Mouse (Mus musculus) layer of hippocampus, adult 11-12 months (tissue): Measurements from ENCODE around the gene Sae1.
A peak's percentile ranks its signal among the peaks of the same experiment; 100 is the strongest.

Experiments used
- DNase-seq: peaks from one replicate; pipeline ENCODE4 v3.0.0; 2022; ENCODE audit warnings: low spot score

Sae1 gene

GRCm38 (mm10) chr7:16364319-16364718, 23.3 kb downstream of the Sae1 start:
- DNase-seq = no peak

GRCm38 (mm10) chr7:16357602-16358001, 30.0 kb downstream of the Sae1 start:
- DNase-seq = no peak

- DNase-seq = no peak
These were observed 31.6 kb downstream of the Sae1 start for GRCm38 (mm10) chr7:16355854-16356594.

- DNase-seq = no peak
These were observed 37.6 kb downstream of the Sae1 start for GRCm38 (mm10) chr7:16349999-16350398.

GRCm38 (mm10) chr7:16345297-16345696, 42.3 kb downstream of the Sae1 start:
- DNase-seq = no peak

GRCm38 (mm10) chr7:16344598-16344997, 43.0 kb downstream of the Sae1 start:
- DNase-seq = no peak

GRCm38 (mm10) chr7:16337733-16338132, 49.9 kb downstream of the Sae1 start:
- no peak for DNase-seq

GRCm38 (mm10) chr7:16329146-16329545, 58.5 kb downstream of the Sae1 start:
- DNase-seq = no peak

- DNase-seq = no peak
These were observed 61.0 kb downstream of the Sae1 start for GRCm38 (mm10) chr7:16326607-16326971.

GRCm38 (mm10) chr7:16325920-16326606, 61.5 kb downstream of the Sae1 start:
- peak; percentile 57 for DNase-seq

- DNase-seq = no peak
These were observed 62.9 kb downstream of the Sae1 start for GRCm38 (mm10) chr7:16324661-16325060.

- DNase-seq = no peak
These were observed 67.1 kb downstream of the Sae1 start for GRCm38 (mm10) chr7:16320479-16320878.

- no peak for DNase-seq
These were observed 68.4 kb downstream of the Sae1 start for GRCm38 (mm10) chr7:16319216-16319615.

GRCm38 (mm10) chr7:16317094-16317493, 70.5 kb downstream of the Sae1 start:
- DNase-seq = no peak

- DNase-seq = no peak
These were observed 72.3 kb downstream of the Sae1 start for GRCm38 (mm10) chr7:16315222-16315759.

- DNase-seq = no peak
These were observed 73.3 kb downstream of the Sae1 start for GRCm38 (mm10) chr7:16314221-16314775.

- DNase-seq = peak; percentile 76
These were observed 74.0 kb downstream of the Sae1 start for GRCm38 (mm10) chr7:16313481-16314220.

- DNase-seq = peak; percentile 43
These were observed 74.8 kb downstream of the Sae1 start for GRCm38 (mm10) chr7:16312672-16313311.

- DNase-seq = no peak
These were observed 75.5 kb downstream of the Sae1 start for GRCm38 (mm10) chr7:16312011-16312671.

GRCm38 (mm10) chr7:16311453-16312004, 76.1 kb downstream of the Sae1 start:
- DNase-seq = peak; percentile 29
